Mouse (Mus musculus) retina, embryonic 14.5 days (tissue): ENCODE results near the gene Kcnd2.
"Not testable (repeated sequence)": the region's sequence is repeated elsewhere in the genome, so short reads cannot be mapped to it uniquely, and the experiment has no call there.

Experiments used
- DNase-seq: peaks from one replicate; pipeline ENCODE4 v3.0.0-alpha.2; 2015; ENCODE audit warnings: low spot score

Gene Kcnd2

DNA sequence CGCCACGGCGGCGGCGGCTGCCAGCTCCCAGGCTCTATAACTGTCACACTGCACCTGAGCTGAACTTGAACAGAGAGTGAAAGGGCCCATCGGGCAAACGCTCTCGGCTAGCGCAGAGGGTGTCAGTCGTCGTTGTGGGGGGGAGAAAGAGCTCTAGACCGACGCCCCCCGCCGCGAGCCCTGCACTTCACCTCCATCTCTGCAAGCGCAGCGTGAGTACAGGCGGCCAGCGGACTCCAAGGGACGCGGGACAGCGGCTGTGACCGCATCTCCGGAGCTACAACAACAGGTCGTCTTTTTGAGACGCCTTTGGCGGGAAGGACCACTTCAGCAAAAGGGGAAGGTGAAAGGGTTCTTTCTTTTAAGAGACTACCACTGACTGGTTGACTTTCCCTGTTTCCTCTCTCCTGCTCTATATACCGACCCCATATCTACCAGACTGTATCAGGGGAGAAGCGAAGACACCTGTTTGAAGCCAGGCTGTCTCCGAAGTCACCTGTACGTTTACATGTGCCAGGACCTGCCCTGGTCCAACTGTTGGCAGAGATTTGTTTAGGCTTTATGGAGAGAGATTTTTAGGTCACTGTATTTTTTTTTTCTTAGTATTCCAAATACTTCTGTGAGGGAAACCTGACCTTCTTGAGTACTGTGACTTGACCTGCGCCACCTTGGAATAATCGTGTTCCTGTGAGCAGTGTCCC is at the start of gene Kcnd2:
TSS of gene Kcnd2 (plus strand) at position 13 of the 701 bp plus-strand sequence.
- DNase-seq: no peak

DNA sequence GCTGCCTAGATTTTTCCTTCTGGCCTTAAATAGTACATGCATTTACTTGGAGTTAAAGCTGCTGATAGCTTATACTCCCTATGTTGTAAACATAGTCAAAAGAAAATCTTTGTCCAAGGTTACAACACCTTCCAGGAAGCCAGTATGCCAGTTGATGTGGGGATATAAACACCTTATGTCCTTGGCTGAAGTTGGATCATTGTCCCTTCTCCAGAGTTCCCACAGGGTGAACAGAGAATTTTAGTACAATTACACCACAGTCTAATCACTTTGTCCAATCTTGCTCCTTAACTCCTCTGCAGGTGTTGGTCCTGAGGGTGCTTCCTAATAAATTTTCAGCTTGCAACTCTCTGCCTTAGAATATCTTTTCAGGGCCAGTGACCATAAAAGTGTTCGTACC is 48.7 kb upstream of the Kcnd2 start:
- DNase-seq: no peak

- DNase-seq: no peak
These were observed 20.0 kb upstream of the Kcnd2 start for GRCm38 (mm10) chr6:21195341-21195740.

GRCm38 (mm10) chr6:21213865-21214672 is 1.2 kb upstream of the Kcnd2 start:
- DNase-seq: peak; percentile 91

DNA sequence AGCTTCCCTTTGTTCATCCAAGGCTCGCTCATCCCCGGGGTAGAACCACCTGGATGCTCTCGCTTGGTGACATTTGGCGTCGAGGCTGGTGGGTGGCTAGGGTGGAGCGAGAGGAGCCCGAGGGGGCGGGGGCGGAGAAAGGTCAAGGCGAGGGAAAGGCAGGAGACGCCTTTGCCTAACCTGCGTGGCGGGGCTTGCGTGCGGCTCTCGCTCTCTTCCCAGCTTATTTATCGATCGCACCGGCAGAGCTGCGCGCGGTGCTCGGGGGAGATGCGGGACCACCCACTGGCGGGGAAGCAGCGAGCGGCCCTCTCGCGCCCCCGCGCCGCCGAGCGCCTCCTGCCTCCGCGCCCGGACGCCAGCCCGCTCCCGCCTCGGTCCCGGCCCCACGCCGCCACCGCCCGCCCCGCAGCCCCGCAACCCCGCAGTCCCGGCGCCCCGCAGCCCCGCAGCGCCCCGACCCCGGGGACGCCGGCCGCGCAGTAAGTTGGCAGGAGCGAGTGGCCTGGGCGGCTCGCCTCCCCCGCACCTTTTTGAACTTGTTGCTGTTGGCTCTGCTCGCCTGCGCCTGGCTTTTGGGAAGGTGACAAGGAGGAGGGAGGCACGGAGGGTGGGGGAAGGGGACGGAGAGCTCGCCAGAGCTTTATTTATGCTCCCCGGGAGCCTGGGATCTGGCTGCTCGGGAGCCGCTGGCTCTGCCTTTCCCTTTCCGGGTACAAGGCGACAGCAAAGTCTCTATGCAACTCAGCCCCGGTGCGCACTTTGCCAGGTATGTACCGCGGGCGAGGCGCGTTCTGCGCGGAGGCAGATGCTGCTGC is 421 bp upstream of the Kcnd2 start:
- DNase-seq: peak; percentile 60

DNA sequence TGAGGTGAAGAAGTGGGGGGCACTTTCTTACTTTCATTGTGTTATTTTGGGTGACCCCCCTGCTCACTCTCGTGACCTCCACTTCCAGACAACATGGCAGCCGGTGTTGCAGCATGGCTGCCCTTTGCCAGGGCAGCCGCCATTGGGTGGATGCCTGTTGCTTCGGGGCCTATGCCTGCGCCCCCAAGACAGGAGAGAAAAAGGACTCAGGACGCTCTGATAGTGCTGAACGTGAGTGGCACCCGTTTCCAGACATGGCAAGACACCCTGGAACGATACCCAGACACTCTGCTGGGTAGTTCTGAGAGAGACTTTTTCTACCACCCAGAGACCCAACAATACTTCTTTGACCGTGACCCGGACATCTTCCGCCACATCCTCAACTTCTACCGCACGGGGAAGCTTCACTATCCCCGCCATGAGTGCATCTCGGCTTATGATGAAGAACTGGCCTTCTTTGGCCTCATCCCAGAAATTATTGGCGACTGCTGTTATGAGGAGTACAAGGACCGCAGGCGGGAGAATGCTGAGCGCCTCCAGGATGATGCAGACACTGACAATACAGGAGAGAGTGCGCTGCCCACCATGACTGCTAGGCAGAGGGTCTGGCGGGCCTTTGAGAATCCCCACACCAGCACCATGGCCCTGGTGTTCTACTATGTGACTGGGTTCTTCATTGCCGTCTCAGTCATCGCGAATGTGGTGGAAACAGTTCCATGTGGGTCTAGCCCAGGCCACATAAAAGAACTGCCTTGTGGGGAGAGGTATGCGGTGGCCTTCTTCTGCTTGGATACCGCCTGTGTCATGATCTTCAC is 1.1 kb downstream of the Kcnd2 start:
- no peak for DNase-seq

DNA sequence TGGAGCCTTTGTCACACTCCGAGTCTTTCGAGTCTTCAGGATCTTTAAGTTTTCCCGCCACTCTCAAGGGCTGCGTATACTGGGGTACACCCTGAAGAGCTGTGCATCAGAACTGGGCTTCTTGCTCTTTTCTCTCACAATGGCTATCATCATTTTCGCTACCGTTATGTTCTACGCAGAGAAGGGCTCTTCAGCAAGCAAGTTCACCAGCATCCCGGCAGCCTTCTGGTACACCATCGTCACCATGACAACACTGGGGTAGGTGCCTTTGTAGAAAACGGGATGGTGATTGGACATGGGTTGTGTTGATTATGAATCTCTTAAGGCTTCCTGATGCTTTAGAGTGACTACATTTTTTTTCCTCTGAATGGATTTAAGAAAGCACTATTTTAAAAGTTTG is 1.9 kb downstream of the Kcnd2 start:
- no peak for DNase-seq

DNA sequence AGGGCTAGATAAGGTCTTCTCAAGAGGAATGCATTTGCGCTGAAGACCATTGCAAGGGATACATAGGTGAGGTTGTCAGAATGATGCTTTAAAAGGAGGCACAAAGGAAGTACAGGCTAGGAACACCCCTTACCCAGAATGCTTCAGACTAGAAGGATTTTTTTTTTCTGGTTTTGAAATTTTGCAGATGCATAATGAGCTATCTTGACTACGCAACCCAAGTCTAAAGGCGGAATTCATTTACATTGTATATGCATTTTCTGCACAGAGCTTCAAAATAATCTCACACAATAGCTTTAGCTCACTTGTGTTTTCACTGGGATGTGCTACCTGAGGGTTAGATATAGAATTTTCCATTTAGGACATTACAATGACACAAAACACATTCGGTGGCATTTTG is 10.8 kb downstream of the Kcnd2 start:
- no peak for DNase-seq

- DNase-seq: no peak
These were observed 43.7 kb downstream of the Kcnd2 start for GRCm38 (mm10) chr6:21259031-21259430.

DNA sequence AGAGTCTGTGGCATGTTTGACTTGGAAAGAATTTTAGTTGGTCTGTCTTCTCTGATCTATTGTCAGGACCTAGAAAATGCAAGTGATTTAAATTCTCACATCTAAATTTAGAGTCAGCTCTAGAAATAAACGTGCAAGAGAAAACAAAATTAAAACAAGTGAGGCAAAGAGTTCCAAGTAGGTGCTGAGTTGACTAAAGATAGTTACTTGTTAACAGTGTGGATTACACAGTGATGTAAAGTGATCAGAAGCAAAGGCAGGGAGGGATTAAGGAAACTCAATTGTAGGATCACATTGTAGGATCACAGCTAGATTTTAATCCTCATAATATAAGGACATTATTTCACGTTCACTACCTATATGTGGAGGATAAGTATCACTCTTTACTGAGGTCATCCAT is 52.6 kb downstream of the Kcnd2 start:
- DNase-seq: no peak

GRCm38 (mm10) chr6:21277343-21277933 is 62.1 kb downstream of the Kcnd2 start:
- DNase-seq: no peak

DNA sequence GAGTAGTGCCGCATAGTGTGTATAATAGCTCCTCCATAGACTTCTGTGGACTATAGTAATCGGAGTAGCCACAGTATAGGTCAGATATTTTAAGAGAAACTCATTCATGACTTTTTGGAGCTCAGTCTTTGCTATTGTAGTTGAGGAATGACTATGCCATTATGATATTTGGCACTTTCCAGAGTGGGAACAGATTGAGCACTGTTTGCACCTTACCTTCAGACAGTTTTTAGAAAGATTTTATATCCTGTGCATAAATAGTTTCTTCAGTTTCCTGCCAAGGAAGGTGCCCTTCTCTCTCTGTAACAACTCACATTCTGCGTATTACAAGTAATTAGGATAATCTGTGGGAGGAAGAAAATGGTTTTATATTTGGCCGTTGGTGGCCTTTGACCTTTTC is 89.6 kb downstream of the Kcnd2 start:
- DNase-seq: no peak

- DNase-seq: no peak
These were observed 94.9 kb downstream of the Kcnd2 start for GRCm38 (mm10) chr6:21310159-21310558.

DNA sequence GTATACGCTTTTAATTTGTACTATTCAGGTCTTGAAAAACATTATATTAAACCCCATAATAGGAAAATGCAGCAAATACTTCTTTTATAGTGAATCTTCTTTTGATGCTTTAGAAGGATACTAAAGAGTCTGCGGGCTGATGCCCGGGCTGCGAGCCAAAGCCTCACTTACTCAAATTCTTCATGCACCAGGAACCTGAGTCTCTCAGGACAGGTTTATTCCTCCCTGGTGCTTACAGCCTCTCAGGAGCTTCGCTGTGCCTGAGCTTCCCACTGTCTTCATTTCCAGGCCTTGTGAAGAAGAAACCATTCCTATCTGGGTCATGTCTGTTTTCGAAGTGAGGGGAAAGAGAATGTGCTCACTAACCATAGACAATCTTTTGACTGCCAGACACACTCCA is 106.1 kb downstream of the Kcnd2 start:
- no peak for DNase-seq

DNA sequence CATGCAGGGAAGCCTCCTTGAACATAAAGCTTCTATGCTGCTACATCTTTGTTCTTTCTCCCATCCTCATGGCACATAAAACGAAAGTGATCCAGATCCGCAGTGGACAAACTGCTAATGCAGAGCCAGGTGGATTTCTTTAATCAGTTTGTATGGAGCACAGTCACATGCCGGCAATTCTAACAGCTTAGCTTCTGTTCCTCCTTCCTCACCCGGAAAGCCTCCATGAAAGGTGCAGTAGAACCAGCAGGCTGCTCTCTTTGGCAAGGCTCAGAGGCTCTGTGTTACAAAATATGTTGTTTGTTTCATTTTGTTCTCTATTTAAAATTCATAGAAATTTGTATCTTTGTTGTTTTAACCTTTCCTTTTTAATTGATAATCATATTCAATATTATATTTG is 106.9 kb downstream of the Kcnd2 start:
- DNase-seq: no peak

DNA sequence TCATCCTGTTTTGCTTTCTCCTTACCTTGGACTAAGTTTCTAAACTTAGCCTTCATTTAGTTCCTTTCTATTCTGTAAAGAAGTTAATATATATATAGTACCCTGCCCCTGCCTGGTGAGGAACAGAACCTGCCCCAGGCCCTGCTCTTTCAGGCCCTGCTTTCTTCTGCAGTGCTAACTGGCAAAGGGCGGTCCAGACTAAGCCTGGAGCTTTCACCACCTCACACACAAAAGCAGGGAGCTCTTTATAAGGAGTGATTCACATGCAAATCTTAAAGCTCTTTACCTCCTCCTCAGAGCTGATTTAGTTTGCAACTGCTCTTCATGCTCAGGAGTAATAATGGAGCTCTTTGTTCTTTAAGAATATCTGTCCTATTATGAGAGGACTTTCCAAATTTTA is 109.9 kb downstream of the Kcnd2 start:
- DNase-seq: no peak

DNA sequence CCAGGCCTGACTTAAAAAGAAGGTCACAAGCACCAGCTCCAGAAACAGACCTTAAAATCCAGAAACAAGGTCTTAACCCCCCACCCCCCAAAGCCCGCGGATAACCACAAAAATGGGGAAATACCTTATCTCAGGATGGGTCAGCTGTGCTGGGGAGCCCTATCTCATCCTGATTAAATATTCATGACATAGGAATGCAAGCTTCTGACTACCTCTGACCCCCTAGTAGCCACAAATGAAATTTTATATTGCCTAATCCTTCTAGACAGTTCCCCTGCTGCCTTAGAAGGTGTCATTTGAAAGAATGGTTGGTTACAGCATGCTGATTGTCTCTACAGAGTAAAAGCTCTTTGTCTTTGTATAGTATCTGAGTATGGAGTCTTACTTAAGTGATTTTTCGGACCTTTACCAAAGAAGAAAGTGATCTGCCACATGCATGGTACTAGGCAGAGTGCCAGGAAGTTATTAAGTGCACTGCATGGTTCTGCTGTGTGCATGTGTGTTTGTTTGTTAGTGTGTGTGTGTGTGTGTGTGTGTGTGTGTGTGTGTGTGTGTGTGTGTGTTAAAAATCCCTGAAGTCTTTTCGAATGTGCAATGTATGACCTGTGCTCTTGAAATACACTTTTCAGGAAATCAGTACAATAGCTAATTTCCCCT is 111.9 kb downstream of the Kcnd2 start:
- DNase-seq: no peak

- DNase-seq: not testable (repeated sequence)
These were observed 170.0 kb downstream of the Kcnd2 start for GRCm38 (mm10) chr6:21385298-21385697.

- no peak for DNase-seq
These were observed 176.5 kb downstream of the Kcnd2 start for GRCm38 (mm10) chr6:21391776-21392175.

- DNase-seq: no peak
These were observed 198.4 kb downstream of the Kcnd2 start for GRCm38 (mm10) chr6:21413656-21414055.

DNA sequence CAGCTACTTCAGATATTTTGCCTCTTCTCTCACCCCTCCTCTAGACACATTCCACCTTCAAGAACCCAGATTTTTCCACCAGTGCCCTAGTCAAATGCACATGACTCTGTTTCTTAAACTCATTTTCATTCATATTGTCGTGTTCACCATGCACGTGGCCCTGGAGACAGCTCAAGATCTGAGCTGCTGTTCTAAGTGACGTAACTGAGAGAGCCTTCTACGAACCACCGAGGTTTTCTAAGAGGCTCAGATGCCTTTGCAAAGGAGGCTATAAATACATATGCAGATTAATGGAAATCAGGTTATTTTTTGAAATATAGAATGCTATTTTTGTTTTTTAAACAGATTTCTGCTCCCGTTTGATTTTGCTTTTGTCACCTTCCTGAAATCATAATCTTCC is 202.9 kb downstream of the Kcnd2 start:
- no peak for DNase-seq
